Mouse (Mus musculus) forebrain, embryonic 11.5 days (tissue): ENCODE measurements around the gene Rap1gds1. TPM values are rescaled to one million over a fixed set of nuclear protein-coding genes. Genes with fewer than 3 reads are reported as not detected.

Source experiments
- ATAC-seq: fragments of 200-750 bp; cut with Nextera tagmentation; replicated peaks from 2 replicates; pipeline ENCODE4 v1.8.0; 2017; ENCODE audit warnings: moderate TSS enrichment; ENCODE audit not compliant: low FRiP score
- DNase-seq: peaks from one replicate; pipeline ENCODE4 v3.0.0-alpha.2; 2017; ENCODE audit warnings: low spot score
- H3K27ac ChIP-seq: fragments of 300-500 bp; sonication (generic); 2 replicates; pipeline ENCODE4 v1.5.1; 2014; ENCODE audit warnings: low read depth, low read length
- H3K27me3 ChIP-seq: fragments of 300-500 bp; sonication (generic); 2 replicates; pipeline ENCODE4 v1.6.1; 2014; ENCODE audit warnings: mild to moderate bottlenecking, low read length, mixed read lengths; ENCODE audit not compliant: control insufficient read depth, insufficient read depth
- H3K36me3 ChIP-seq: fragments of 300-500 bp; sonication (generic); 2 replicates; pipeline ENCODE4 v1.6.1; 2014; ENCODE audit warnings: mild to moderate bottlenecking, low read length, moderate library complexity, mixed read lengths; ENCODE audit not compliant: control insufficient read depth, insufficient read depth
- H3K4me1 ChIP-seq: fragments of 300-500 bp; sonication (generic); replicated peaks from 2 replicates; pipeline ENCODE4 v1.6.1; 2014; ENCODE audit warnings: low read length, mixed read lengths; ENCODE audit not compliant: control insufficient read depth, insufficient read depth
- H3K4me2 ChIP-seq: fragments of 300-500 bp; sonication (generic); 2 replicates; pipeline ENCODE4 v1.6.1; 2014; ENCODE audit warnings: low read depth, mild to moderate bottlenecking, low read length, moderate library complexity, mixed read lengths; ENCODE audit not compliant: severe bottlenecking
- H3K4me3 ChIP-seq: fragments of 300-500 bp; sonication (generic); 2 replicates; pipeline ENCODE4 v1.5.1; 2014; ENCODE audit warnings: low read depth, low read length
- H3K9ac ChIP-seq: fragments of 300-500 bp; sonication (generic); 2 replicates; pipeline ENCODE4 v1.6.1; 2014; ENCODE audit warnings: low read length
- H3K9me3 ChIP-seq: fragments of 300-500 bp; sonication (generic); 2 replicates; pipeline ENCODE4 v1.6.1; 2016; ENCODE audit warnings: low read length, mixed read lengths; ENCODE audit not compliant: control insufficient read depth
- WGBS: fragments of 180-500 bp; shearing (Covaris S2); extraction: QIAGEN DNeasy Blood & Tissue Kit; methylation state at CpG from one replicate; pipeline ENCODE4 v1.1.7; 2014; 5-methylcytosine and 5-hydroxymethylcytosine counted together
- polyA plus RNA-seq: library from polyadenylated mRNA; unstranded; fragments of >200 nt; fragmentation: Nextera tagmentation; extraction: Ambion mirVana; gene quantifications from 2 replicates; pipeline ENCODE4 v1.2.1, GENCODE M21; 2014

Gene Rap1gds1
- polyA plus RNA-seq, 1 experiment from 2014 or later = 67.9 TPM

GRCm38 (mm10) chr3:138876931-138877361, 198.1 kb downstream of the Rap1gds1 start:
- Histone ChIP-seq H3K36me3 (no peaks in the 10 kb centered on the region), H3K4me1 (no peaks in the 10 kb centered on the region; the same call in 1 of the 2 replicates), H3K27me3 (no peaks in the 10 kb centered on the region), H3K4me2 (no peak overlapping the region), H3K4me3 (no peak overlapping the region), H3K27ac (no peak overlapping the region), H3K9ac (no peak overlapping the region), H3K9me3 (no peaks in the 10 kb centered on the region)
- ATAC-seq (no peak), DNase-seq (no peak)
- 89% methylated on average over 14 of the region's 14 CpGs for WGBS

- Histone ChIP-seq H3K27ac (no peak overlapping the region), H3K9me3 (no peaks in the 10 kb centered on the region), H3K36me3 (no peaks in the 10 kb centered on the region), H3K4me1 (no peaks in the 10 kb centered on the region), H3K4me3 (no peak overlapping the region), H3K27me3 (no peaks in the 10 kb centered on the region), H3K9ac (no peak overlapping the region), H3K4me2 (no peak overlapping the region)
- no peak for DNase-seq
- 92% methylated on average over 10 of the region's 10 CpGs for WGBS
- no peak for ATAC-seq
Measured at GRCm38 (mm10) chr3:138876418-138876817, 198.6 kb downstream of the Rap1gds1 start.

- 92% methylated on average over 6 of the region's 6 CpGs for WGBS
Measured at GRCm38 (mm10) chr3:138875936-138876335, 199.1 kb downstream of the Rap1gds1 start.

More at GRCm38 (mm10) chr3:138875936-138876335, 199.1 kb downstream of the Rap1gds1 start:
- Histone ChIP-seq H3K27ac (no peak overlapping the region), H3K4me1 (no peaks in the 10 kb centered on the region), H3K36me3 (no peaks in the 10 kb centered on the region), H3K4me2 (no peak overlapping the region), H3K9me3 (no peaks in the 10 kb centered on the region), H3K9ac (no peak overlapping the region), H3K4me3 (no peak overlapping the region), H3K27me3 (no peaks in the 10 kb centered on the region)
- DNase-seq (no peak), ATAC-seq (no peak)

Other genes with a start within 250 kb of the Rap1gds1 start
- gene Stpg2, start 130.5 kb upstream of the Rap1gds1 start, polyA plus RNA-seq = 0.15 TPM in 1 of 2 replicates, not detected in the other